Mouse (Mus musculus) CH12F3 (cell line): Measurements from ENCODE around the gene Gpm6a.

Experiments
- in situ Hi-C: fragments of 300-500 bp; cut with MboI; formaldehyde crosslinking; loops from 2 replicates; pipeline ENCODE4 v1.14.3; 2020; ENCODE audit warnings: low sequenced_read_pairs

Gpm6a gene

DNA sequence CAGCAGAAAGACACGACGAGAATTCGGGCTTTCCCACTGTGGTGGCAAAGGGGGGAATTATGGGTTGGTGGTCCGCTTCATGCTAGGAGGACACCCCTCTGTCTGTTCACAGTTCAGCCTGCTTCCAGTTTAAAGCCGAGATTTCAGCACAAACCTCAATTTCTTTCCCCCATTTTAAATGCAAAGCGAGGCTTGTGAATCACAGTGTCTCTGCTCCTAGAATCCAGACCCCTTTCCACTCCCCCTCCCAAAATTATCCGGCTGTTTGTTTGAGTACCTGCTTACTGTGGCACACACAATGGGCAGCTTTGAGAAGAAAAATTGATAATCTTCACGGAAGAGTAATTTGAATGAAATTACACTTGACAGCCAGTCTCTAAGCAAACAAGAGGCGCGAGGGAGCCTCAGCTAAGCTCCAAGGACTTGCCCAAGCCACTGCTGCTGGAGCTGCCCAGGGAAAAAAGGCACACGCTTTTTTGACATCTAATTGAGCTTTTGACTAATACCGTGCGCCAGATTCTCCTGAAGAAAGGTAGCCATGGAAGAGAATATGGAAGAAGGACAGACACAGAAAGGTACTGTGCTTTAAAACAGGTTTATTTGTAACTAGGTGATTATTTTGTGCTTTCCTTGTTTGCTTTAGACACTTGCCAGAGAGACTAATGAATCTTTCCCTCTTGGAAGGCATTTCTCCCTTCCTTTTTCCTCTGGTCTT lies at the start of gene Gpm6a:
Gene Gpm6a, plus strand, starts transcription at position 103 of the 715 bp plus-strand sequence.
- in situ Hi-C loops, result no loop called here

DNA sequence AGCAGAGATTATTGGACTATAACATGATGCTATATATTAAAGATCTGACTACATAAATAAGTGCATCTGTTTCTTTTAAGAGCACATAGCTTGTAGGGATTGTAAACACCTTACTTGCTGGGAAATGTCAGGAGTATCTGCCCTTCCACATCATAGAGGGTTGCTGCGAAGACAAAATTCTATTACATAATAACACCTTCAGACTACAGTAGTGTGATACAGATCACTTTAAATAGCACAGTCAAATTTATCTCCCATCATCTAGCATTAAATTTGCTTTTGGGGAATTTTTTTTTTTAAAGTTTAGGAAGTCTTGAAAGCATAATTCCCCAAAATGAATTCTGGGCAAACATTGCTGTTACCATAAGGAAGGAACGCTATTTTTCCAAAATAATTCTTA lies 41.8 kb upstream of the Gpm6a start:
- in situ Hi-C loops, result no loop called here

DNA sequence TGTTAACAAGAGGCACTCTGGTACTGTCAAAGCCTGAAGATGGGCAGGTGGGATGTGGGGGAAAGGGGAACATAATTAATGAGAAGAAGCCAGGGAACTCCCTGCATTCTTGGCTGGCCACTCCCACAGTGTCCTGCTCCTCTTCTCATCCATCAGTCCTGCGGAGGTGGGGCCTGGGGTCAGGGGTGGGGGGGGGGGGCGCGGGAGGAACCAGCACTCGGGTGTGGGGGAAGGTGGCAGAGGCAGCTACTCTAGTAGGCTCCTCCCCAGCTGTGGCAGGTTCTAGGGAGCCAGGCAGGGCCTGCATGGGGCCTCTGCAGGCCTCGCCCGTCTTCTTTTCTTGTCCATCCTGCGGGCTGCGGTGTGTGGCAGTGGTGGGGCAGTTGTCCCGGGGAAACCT lies 36.9 kb upstream of the Gpm6a start:
- in situ Hi-C loops, result no loop called here

DNA sequence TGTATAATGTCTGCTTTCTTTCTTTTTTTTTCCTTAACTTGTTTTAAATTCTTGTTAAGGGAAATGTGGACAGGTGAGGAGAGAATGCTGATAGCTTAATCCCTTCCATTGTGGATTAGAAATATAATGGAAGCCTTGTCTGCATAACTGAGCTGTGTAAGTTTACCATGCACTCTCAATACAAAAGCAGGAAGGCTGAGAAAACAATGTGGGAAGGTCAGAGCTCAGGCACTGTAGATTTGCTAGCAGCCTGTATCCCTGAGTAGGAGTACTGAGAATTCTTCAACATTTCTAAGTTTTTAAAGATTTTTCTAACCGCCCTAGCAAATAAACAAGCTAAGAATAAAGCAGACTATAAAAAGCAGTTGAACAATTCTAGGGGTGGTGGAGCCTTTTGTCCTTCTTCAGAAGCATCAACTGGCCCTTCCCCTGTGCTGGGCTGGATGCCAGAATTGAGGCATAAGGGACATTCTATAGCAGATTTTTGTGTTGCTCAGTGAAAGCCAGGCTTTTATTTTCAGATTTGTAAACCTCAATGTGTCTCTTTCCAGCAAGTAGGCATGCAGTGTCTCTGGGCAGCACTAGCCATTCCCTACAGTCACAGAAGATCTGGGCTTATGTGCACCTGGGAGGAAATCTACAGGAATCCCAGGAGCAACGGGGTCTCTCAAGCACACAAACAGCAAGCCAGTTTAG lies 32.3 kb upstream of the Gpm6a start:
- in situ Hi-C loops, result no loop called here

DNA sequence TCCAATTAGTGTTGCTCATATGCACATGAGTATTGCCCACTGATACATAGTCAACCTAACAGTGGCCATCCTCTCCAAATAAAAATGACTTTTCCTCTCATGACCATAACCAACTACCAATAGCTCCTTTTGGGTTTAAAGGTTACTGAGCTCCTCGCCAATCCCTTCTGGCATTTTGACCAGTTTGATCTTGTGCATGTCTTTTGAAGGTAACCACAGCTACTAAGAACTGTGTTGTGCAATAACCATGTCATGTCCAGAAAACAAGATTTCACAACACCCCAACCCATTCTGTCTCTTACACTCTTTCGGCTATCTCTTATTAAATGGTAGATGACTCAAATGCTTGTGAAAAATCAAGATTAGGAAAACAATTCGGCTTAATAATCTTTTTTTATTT lies 29.7 kb upstream of the Gpm6a start:
- in situ Hi-C loops, result no loop called here

DNA sequence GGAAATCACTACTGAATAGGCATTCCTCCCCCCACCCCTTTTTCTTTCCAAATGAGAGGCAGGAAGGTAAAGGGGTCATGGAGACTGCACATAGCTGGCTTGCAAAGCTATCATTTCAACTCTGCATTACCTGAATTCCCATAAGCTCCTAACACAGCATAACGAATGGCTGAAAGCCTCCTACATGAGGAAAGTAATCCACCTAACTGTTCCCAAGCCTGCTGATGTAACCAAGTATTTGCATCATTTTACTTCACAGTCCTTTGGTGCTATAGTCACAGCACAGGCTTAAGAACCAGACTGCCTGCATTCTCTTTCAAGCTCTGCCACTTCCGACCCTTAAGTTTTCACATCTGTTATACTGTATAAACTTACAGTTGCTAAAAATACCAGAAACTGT lies 22.3 kb upstream of the Gpm6a start:
- in situ Hi-C loops, result no loop called here

DNA sequence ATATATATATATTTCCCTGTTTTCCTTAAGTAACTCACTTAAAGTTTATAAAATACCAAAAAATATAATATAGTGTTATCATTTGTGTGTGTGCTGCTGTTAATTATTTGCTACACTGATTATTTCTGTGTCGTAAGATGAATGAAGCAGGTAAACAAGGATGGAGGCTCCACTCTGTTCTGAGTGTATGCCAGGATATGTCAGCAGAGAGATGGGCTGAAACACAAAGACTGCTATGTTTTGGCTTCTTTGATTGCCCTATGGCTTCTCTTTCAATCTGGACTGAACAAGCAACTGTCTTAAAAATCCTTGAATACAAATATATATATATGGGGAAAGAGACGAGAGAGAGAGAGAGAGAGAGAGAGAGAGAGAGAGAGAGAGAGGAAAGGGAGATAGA lies 1.3 kb upstream of the Gpm6a start:
- in situ Hi-C loops, result no loop called here

DNA sequence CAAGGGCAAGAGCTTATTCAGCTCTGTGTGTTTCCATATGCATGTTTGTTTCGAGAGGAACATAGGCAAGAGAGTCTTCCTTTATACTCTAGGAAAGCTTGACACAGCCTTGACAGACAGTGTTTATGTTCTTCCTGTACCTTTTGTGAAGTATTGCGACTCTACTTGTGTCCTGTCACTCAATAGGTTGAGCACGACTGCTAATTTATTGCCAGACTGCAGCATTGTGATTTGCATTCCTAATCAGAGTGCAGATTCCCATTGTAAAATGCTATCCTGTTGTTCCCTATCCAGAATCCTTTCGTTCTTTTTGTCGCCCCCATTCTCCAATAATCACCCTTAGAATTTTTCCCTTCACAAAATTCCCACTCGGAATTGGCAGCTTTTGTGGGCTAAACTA lies 613 bp upstream of the Gpm6a start:
- in situ Hi-C loops, result no loop called here

DNA sequence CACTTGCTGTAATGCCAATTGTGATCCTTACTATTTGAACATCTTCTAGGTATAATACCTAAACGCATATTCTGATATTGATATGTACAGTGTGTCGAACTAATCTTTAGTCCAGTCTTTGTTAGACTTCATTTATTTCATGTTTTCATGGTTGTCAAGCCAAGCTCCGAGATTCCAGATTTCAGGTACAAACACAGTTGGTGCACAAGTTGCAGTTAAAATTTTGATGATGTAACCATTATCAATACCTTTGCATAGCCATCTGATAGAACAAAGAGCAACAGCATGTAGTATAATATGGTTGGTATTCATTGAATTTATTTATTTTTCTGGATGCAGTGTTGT lies 785 bp downstream of the Gpm6a start:
- in situ Hi-C loops, result no loop called here

DNA sequence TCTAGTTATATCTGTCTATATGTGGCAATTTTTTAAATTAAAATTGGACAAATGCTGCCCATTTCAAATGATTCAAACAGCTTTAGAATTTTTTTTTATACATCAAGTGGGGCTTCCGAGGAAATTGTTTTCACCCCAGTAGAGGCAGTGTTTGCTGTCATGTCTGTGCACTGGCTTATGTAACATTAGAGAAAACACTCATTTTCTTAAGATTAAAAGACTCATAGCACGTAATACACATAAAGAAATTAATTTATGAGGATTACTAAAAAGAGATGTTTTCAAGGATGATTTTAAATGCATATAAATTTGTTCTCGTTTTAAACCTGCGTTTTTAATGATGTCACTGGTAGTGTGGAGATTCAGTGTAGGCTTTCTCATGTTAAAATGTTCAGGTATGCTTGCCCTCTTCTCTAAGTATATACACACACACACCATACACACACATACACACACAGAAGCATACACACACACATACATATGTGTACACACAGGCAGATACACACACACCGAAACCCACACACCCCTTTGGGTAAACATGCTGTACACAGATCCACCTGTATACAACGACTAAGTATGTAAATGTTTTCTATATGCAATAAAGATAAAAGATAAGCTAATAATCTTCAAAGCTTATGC lies 1.4 kb downstream of the Gpm6a start:
- in situ Hi-C loops, result no loop called here

DNA sequence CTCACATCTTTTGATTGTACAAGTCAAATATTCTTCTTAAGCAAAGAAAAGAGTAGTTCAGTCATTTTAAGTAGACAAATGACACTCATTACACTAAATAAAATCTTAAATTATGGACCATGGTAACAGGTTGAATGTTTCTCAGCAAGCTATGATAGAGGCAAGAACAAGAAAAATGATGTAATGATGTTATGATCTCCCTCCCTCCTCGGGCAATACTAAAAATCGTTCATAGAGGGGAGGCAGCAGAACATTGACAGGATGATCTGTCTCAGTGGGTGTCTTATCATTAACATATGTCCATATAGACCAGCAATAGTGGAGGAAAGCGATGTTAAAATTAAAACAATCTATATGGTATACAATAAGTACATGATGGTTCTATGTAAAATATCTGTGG lies 2.1 kb downstream of the Gpm6a start:
- in situ Hi-C loops, result no loop called here

DNA sequence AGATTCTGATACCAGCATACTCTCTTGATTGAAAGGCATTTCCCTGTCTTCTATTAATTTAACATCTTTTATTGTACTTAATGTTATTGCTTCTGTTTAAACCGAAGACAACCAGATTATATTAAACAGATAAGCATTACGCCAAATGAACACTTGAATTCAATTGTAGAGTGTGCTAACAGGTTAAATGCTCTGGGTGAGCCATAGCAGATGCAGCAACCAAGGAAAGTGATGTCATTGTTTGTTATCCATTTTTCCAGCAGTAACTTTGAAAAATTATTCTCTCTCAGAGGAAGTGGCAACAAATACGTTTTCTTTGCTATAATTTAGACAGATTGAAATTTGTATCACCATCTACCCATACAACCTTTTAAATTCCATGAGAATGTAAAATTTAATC lies 2.9 kb downstream of the Gpm6a start:
- in situ Hi-C loops, result no loop called here

DNA sequence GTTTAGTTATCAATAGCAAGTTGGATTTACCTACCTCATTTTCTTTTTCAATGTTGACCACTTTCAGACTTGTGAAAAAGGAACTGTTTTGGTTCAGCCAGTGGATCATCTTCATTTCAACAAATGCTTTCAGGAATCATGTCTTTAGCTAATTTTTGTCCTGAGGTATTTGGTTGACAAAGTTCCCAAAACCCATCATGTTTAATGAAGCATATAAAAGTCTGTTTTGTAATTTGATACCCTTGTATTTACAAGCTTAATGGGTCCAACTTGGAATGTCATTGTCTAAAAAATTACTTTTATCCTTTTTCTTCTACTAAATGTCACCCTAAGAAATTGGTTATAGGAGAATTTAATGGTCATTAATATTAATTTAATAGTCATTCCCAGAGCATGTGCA lies 6.9 kb downstream of the Gpm6a start:
- in situ Hi-C loops, result no loop called here

DNA sequence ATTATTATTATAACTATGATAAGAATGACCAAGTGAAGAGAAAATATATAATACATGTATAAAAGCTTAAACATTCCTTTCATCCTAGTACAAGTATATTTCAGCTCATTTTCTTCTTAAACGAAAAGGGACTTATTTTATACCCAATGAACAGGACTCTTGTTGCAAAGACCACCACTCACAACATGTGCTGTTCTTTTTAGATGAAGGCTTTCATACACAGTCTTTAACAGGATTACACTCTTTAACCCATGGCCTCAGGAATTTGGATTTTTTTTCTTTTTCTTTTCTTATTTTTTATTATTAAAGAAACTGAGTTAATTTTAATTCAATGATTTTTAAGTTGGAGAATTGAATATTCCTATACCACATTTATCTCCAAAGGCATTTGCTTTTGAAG lies 20.4 kb downstream of the Gpm6a start:
- in situ Hi-C loops, result no loop called here

DNA sequence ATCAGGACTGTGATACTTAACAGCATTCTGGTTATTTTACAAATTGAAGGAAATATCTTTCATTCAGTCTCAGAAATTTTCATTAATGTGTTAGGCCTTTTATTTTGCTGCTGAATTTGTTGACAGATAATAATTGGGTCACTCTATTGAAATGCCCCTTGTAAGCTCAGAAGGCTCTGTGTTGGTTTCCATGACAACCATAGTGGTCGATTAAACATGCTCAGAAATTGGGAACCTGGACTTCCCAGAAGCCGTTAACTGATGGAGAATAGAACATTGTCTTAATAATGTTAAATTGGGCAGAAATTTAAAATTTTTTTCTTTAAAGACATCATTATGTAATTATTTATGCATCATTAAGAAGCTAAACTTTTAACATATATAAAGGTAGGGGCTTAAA lies 20.9 kb downstream of the Gpm6a start:
- in situ Hi-C loops, result no loop called here

DNA sequence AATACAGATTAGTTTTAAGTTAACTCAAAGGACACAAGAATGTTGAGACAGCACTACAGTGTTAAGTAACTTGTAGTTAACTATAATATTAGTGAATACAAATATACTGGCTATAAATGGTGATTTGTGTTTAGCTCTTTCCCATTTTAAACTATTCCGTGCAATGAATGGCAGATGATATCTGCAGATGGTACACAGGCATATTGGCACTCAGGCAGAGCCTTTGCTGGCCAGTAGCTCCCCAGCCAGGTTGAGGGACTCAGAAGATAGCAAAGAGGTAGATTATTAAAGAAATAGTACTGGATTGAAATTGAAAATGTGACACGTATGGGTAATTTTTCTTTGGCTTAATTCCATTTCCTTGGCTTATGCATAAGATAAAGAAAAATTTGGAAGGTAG lies 21.3 kb downstream of the Gpm6a start:
- in situ Hi-C loops, result no loop called here

DNA sequence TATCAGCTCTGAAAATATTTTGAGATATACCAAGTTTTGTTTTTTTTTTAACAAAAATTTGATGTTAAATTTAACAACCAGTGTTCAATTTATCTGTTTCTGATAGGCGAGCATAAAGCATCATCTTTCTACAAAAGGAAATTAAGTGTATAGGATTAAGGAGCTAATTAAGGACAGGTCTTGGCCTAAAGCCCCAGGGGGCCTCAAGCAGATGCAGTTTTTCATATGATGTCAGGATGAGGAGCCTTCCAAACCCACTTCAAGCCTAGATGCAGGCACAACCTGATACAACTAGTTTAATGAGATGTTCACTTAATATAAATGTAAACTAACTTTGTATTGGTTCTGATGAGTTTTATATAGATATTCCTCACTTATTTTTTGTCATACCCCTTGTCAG lies 22.0 kb downstream of the Gpm6a start:
- in situ Hi-C loops, result no loop called here

DNA sequence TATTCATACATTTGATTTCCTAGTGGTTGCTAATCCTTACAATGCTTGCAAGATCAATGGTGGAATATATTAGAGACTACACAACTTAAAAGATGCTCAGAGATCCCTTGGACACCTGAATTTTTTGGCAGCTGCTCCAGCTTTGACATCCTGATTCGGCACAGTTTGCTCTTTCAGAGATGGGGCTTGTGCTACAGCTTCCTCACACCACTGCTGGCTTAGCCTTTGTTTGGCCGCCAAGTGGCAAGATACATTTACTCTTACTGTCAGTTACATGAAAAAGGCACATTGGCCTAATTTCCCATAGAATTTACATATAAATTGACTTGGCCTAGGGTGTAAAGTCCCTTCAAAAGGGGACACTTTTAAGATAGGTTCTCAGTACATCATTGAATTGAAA lies 32.1 kb downstream of the Gpm6a start:
- in situ Hi-C loops, result no loop called here

DNA sequence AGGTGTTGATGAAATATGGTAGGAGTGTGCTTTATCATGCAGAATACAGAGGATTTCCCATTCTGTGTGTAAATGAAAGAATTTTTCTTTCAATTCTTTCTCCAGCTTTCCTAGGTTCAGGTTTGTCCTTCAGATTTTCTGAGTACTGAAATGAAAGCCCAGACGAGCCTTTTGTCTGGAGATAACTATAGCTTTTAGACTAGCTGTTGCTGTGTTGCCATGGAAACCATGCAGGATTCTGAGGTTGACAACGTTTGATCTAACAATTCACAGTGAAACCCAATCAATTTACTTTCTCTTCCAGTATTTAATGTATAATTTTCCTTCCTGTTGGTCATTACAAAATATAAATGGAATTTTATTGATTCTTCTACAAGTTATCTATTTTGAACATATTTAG lies 34.5 kb downstream of the Gpm6a start:
- in situ Hi-C loops, result no loop called here

DNA sequence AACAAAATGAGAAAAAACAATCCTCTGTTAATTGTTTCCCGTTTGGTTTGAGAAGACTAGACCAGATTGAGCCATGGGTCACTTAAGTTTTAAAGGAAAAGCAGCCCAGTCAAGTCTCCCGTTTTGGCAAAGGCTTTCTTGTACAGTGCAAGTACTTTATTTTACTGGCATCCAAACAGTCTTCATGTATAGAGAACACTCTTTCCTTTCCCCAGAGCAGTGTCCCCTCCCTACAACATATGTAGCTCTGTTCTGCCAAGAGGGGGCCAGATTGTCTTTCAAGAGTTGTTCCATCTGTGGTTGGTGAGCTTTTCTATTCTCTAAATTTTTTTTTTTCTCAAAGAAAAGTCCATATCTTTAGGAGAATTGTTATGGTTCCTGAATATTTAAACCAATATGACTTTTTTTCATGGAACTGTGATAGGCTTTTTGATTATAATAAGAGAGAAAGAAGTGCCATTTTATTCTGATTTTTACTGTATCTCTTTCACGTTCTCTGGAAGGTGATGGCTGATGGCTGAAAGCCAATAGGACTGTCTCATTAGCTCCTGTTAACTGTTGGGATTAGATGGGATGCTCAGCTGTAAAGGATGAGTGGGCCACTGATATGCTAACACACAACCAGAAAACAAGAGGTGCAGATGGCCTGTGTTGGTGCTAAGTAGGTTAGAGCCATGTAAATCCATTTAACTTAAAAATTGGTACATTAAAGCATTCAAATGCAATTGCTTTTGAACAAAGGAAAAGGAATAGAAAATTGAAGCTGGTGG lies 37.4 kb downstream of the Gpm6a start:
- in situ Hi-C loops, result no loop called here

DNA sequence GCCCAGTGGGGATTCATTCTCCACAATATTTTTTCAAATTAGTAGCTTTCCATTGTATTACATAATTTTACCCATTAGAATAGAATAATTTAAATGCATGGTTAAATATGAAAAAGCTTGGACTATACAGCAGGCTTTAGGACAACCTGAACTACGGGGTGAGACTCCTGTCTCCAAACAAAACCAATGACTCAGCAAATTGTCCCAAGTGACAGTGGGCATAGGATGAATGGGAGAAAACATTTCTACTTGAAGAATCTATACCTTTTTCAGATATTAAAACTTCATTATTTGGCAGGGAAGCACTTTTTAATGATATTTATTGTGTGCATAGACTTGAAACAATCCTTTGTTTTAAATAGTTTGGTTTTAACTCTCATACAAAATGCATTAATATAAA lies 41.0 kb downstream of the Gpm6a start:
- in situ Hi-C loops, result no loop called here

DNA sequence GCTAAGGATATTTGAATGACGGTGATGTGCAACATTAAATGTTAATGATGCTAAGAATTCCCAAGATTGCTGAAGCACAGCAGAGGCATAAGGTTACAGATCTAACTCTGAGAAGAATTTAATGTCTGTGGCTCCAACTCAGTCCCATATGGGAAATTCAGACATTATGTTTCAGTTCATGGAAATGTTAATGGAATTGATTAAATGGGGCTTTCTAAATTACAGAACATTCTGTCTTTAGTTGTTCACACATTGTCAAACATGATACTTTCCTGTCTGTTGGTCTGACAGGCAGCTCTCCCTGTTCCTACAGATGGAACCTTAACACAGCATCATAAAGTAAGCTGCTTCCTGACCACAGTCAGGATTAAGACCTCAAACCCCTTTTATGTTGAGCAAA lies 47.8 kb downstream of the Gpm6a start:
- in situ Hi-C loops, result no loop called here
